Mouse (Mus musculus) liver, embryonic 14 days (tissue): ENCODE results near the gene Scml4. TPM values are rescaled to one million over a fixed set of nuclear protein-coding genes. Genes with fewer than 3 reads are reported as not detected.

Source experiments
- polyA plus RNA-seq: library from polyadenylated mRNA; depleted of rRNA; stranded (reverse); fragments of >200 nt; gene quantifications from 2 replicates; pipeline ENCODE4 v1.2.3, GENCODE M21; 2012; rRNA removed

Gene Scml4
- polyA plus RNA-seq, result 0.12 and 0.15 TPM in 2 replicates

DNA sequence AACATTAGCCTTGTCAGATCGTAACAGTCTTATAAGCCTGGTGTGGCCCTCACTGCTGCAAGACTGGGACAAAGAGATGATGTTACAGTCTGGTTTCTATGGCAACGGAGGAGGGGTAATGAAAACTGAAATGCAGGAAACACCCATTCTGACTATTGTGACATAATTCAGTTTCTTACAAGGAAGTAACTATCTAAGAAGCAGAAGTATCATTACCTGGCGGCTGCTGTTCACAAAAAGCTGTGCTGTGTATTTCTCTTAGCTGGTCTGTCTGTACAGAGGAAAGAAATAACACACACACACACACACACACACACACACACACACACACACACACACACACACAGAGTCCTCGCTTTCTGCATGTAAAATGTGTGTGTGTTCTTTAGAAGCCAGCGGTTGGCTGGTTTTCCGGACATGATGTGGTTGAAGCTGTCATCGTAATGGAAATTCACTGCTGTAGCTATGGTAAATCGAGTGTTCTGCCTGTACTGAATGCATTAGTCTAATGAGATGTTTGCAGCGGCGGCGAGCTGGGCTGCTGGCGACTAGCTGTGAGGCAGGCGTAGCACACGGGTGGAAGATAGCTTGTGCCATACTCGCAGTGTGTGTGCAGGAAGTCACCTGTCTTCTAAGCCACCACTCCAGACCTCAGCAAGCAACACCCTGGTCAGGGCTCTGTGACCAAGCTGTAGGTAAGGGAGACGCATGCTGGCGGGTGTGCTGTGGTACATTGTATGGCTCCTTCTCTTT is at the start of gene Scml4:
Gene Scml4, plus strand, starts transcription at position 212 of the 753 bp plus-strand sequence.

Other genes starting within 250 kb of the Scml4 start
- 12.9 and 15.5 TPM in 2 replicates for gene Sec63, start 98.9 kb upstream of the Scml4 start, polyA plus RNA-seq